Mouse (Mus musculus) stomach, embryonic 14.5 days (tissue): ENCODE data around the gene Nkx2-5. TPM values are rescaled to one million over a fixed set of nuclear protein-coding genes. Genes with fewer than 3 reads are reported as not detected.

Experiments used
- ATAC-seq: fragments of 200-750 bp; cut with Nextera tagmentation; 2 replicates; pipeline ENCODE4 v1.8.0; 2017; ENCODE audit warnings: low read depth, moderate TSS enrichment; ENCODE audit not compliant: insufficient number of reproducible peaks, insufficient read depth, low FRiP score
- H3K27ac ChIP-seq: fragments of 300-500 bp; sonication (generic); 2 replicates; pipeline ENCODE4 v1.5.1; 2014; ENCODE audit warnings: mild to moderate bottlenecking, low read length, moderate library complexity, mixed read lengths
- H3K27me3 ChIP-seq: fragments of 300-500 bp; sonication (generic); 2 replicates; pipeline ENCODE4 v1.6.1; 2014; ENCODE audit warnings: low read length, control low read depth, mixed read lengths; ENCODE audit not compliant: control insufficient read depth, insufficient read depth
- H3K36me3 ChIP-seq: fragments of 300-500 bp; sonication (generic); 2 replicates; pipeline ENCODE4 v1.6.1; 2014; ENCODE audit warnings: mild to moderate bottlenecking, control low read depth, low read length, moderate library complexity, mixed read lengths; ENCODE audit not compliant: control insufficient read depth, insufficient read depth
- H3K4me1 ChIP-seq: fragments of 300-500 bp; sonication (generic); 2 replicates; pipeline ENCODE4 v1.6.1; 2014; ENCODE audit warnings: low read length, control low read depth, mixed read lengths; ENCODE audit not compliant: control insufficient read depth, insufficient read depth
- H3K4me2 ChIP-seq: fragments of 300-500 bp; sonication (generic); replicated peaks from 2 replicates; pipeline ENCODE4 v1.6.1; 2014; ENCODE audit warnings: low read depth, low read length, control low read depth
- H3K4me3 ChIP-seq: fragments of 300-500 bp; sonication (generic); 2 replicates; pipeline ENCODE4 v1.5.1; 2014; ENCODE audit warnings: low read depth, low read length, control low read depth
- H3K9ac ChIP-seq: fragments of 300-500 bp; sonication (generic); replicated peaks from 2 replicates; pipeline ENCODE4 v1.6.1; 2014; ENCODE audit warnings: low read depth, mild to moderate bottlenecking, control low read depth, low read length, moderate library complexity, mixed read lengths
- H3K9me3 ChIP-seq: fragments of 300-500 bp; sonication (generic); 2 replicates; pipeline ENCODE4 v1.6.1; 2016; ENCODE audit warnings: low read depth, low read length, control low read depth; ENCODE audit not compliant: control insufficient read depth
- WGBS: fragments of 180-500 bp; shearing (Covaris S2); extraction: QIAGEN DNeasy Blood & Tissue Kit; methylation state at CpG from one replicate; pipeline ENCODE4 v1.1.7; 2014; 5-methylcytosine and 5-hydroxymethylcytosine counted together
- polyA plus RNA-seq: library from polyadenylated mRNA; unstranded; fragments of >200 nt; fragmentation: Nextera tagmentation; extraction: Ambion mirVana; gene quantifications from 2 replicates; pipeline ENCODE4 v1.2.1, GENCODE M21; 2014

The Nkx2-5 gene
- polyA plus RNA-seq, 1 experiment from 2014 or later: 6.4 TPM

GRCm38 (mm10) chr17:26861793-26862192 is 17.0 kb upstream of the Nkx2-5 start:
- Histone ChIP-seq H3K36me3 (no peaks in the 10 kb centered on the region), H3K9ac (no peak overlapping the region), H3K4me1 (no peaks in the 10 kb centered on the region), H3K4me3 (no peak overlapping the region), H3K27ac (peak overlapping the region; percentile 52; the same call in 1 of the 2 replicates), H3K4me2 (no peak overlapping the region), H3K9me3 (no peaks in the 10 kb centered on the region), H3K27me3 (peaks cover 21% of the 10 kb centered on the region)
- no peak for ATAC-seq
- 45% methylated on average over 4 of the region's 4 CpGs for WGBS

GRCm38 (mm10) chr17:26861383-26861782 is 16.6 kb upstream of the Nkx2-5 start:
- Histone ChIP-seq H3K4me2 (no peak overlapping the region), H3K27me3 (peaks cover 21% of the 10 kb centered on the region), H3K36me3 (no peaks in the 10 kb centered on the region), H3K27ac (no peak overlapping the region), H3K9me3 (no peaks in the 10 kb centered on the region), H3K9ac (no peak overlapping the region), H3K4me1 (no peaks in the 10 kb centered on the region), H3K4me3 (no peak overlapping the region)
- WGBS: 7% methylated on average over 6 of the region's 6 CpGs
- no peak for ATAC-seq

GRCm38 (mm10) chr17:26860906-26861305 is 16.1 kb upstream of the Nkx2-5 start:
- Histone ChIP-seq H3K4me2 (no peak overlapping the region), H3K36me3 (no peaks in the 10 kb centered on the region), H3K9ac (no peak overlapping the region), H3K27ac (no peak overlapping the region), H3K9me3 (no peaks in the 10 kb centered on the region), H3K27me3 (peaks cover 21% of the 10 kb centered on the region), H3K4me1 (no peaks in the 10 kb centered on the region), H3K4me3 (no peak overlapping the region)
- 31% methylated on average over 4 of the region's 4 CpGs for WGBS
- no peak for ATAC-seq

GRCm38 (mm10) chr17:26852262-26852661 is 7.5 kb upstream of the Nkx2-5 start:
- no peak overlapping the region for H3K9ac ChIP-seq
- H3K27me3 ChIP-seq: peaks cover 55% of the 10 kb centered on the region
- WGBS: 18% methylated on average over 4 of the region's 4 CpGs
- H3K4me1 ChIP-seq: 0 out of 2 replicates have a peak, but pooled peaks cover 8% of the 10 kb centered on the region
- ATAC-seq: no peak
- H3K9me3 ChIP-seq: no peaks in the 10 kb centered on the region
- H3K4me3 ChIP-seq: no peak overlapping the region
- no peak overlapping the region for H3K27ac ChIP-seq
- H3K36me3 ChIP-seq: no peaks in the 10 kb centered on the region
- H3K4me2 ChIP-seq: no peak overlapping the region

GRCm38 (mm10) chr17:26851136-26851460 is 6.3 kb upstream of the Nkx2-5 start:
- H3K4me2 ChIP-seq: peak overlapping the region; percentile 35; the same call in 1 of the 2 replicates

GRCm38 (mm10) chr17:26850358-26851135 is 5.7 kb upstream of the Nkx2-5 start:
- 1% methylated on average over 48 of the region's 48 CpGs for WGBS
- no peak overlapping the region for H3K9ac ChIP-seq
- H3K27me3 ChIP-seq: peaks cover 58% of the 10 kb centered on the region

More at GRCm38 (mm10) chr17:26851136-26851460, 6.3 kb upstream of the Nkx2-5 start:
- no peaks in the 10 kb centered on the region for H3K36me3 ChIP-seq
- 8% methylated on average over 8 of the region's 8 CpGs for WGBS
- H3K9ac ChIP-seq: no peak overlapping the region
- H3K4me1 ChIP-seq: 0 out of 2 replicates have a peak, but pooled peaks cover 8% of the 10 kb centered on the region
- ATAC-seq: no peak
- H3K27ac ChIP-seq: no peak overlapping the region; the same call in 1 of the 2 replicates
- no peaks in the 10 kb centered on the region for H3K9me3 ChIP-seq
- H3K4me3 ChIP-seq: peak overlapping the region; percentile 26; the same call in 1 of the 2 replicates
- H3K27me3 ChIP-seq: peaks cover 53% of the 10 kb centered on the region

GRCm38 (mm10) chr17:26849746-26850357 is 5.0 kb upstream of the Nkx2-5 start:
- no peak overlapping the region for H3K9ac ChIP-seq
- peak overlapping the region; percentile 35 for H3K4me2 ChIP-seq
- under 1% methylated on average over 44 of the region's 44 CpGs for WGBS
- no peaks in the 10 kb centered on the region for H3K36me3 ChIP-seq
- H3K27me3 ChIP-seq: peaks cover 58% of the 10 kb centered on the region
- peak overlapping the region; percentile 26 for H3K4me3 ChIP-seq
- H3K9me3 ChIP-seq: no peaks in the 10 kb centered on the region
- H3K4me1 ChIP-seq: 0 out of 2 replicates have a peak, but pooled peaks cover 8% of the 10 kb centered on the region
- H3K27ac ChIP-seq: no peak overlapping the region
- no peak for ATAC-seq

More at GRCm38 (mm10) chr17:26850358-26851135, 5.7 kb upstream of the Nkx2-5 start:
- no peaks in the 10 kb centered on the region for H3K9me3 ChIP-seq
- no peak overlapping the region; the same call in 1 of the 2 replicates for H3K27ac ChIP-seq
- H3K4me1 ChIP-seq: 0 out of 2 replicates have a peak, but pooled peaks cover 8% of the 10 kb centered on the region
- peak overlapping the region; percentile 35 for H3K4me2 ChIP-seq
- peak overlapping the region; percentile 26 for H3K4me3 ChIP-seq
- no peaks in the 10 kb centered on the region for H3K36me3 ChIP-seq
- ATAC-seq: no peak

- H3K36me3 ChIP-seq: no peaks in the 10 kb centered on the region
- peaks cover 59% of the 10 kb centered on the region for H3K27me3 ChIP-seq
- WGBS: 4% methylated on average over 19 of the region's 19 CpGs
- H3K9me3 ChIP-seq: no peaks in the 10 kb centered on the region
- peaks cover 13% of the 10 kb centered on the region; the same call in 1 of the 2 replicates for H3K4me1 ChIP-seq
- H3K4me2 ChIP-seq: peak overlapping the region; percentile 35
- H3K27ac ChIP-seq: no peak overlapping the region
- no peak overlapping the region for H3K9ac ChIP-seq
- H3K4me3 ChIP-seq: peak overlapping the region; percentile 26
- ATAC-seq: no peak
Measured at GRCm38 (mm10) chr17:26849106-26849745, 4.4 kb upstream of the Nkx2-5 start.
